Mouse (Mus musculus) skeletal muscle tissue, postnatal 0 days (tissue): ENCODE results near the gene Iqgap2. TPM values are rescaled to one million over a fixed set of nuclear protein-coding genes. Genes with fewer than 3 reads are reported as not detected.

Experiments used
- polyA plus RNA-seq: library from polyadenylated mRNA; unstranded; fragments of >200 nt; fragmentation: Nextera tagmentation; extraction: Ambion mirVana; gene quantifications from 2 replicates; pipeline ENCODE4 v1.2.1, GENCODE M21; 2015

Iqgap2 gene
- polyA plus RNA-seq, result 2.9 and 3.5 TPM in 2 replicates

GRCm38 (mm10) chr13:95891491-95891925 lies at the start of gene Iqgap2:
Gene Iqgap2 (minus strand): TSS chr13:95891922.

GRCm38 (mm10) chr13:95696654-95697163 lies 195.0 kb downstream of the Iqgap2 start, which contains the start of gene F2rl2:
Gene F2rl2 (plus strand): TSS chr13:95696853.

GRCm38 (mm10) chr13:95618309-95618712 lies 273.4 kb downstream of the Iqgap2 start, which contains the start of gene F2r:
Gene F2r (minus strand): TSS chr13:95618487.

Other genes with a start within 250 kb of the Iqgap2 start
- 0.05 and 0.09 TPM in 2 replicates for gene F2rl2, start 195.1 kb downstream of the Iqgap2 start, polyA plus RNA-seq
- gene Gm20075, start 189.5 kb upstream of the Iqgap2 start, polyA plus RNA-seq, result 16.5 and 17.9 TPM in 2 replicates
- gene Gm17190, start 190.1 kb upstream of the Iqgap2 start, polyA plus RNA-seq, result not detected in 2 replicates
- 0.12 and 0.16 TPM in 2 replicates for gene Sv2c, start 240.7 kb upstream of the Iqgap2 start, polyA plus RNA-seq